In the genomic region with DNA sequence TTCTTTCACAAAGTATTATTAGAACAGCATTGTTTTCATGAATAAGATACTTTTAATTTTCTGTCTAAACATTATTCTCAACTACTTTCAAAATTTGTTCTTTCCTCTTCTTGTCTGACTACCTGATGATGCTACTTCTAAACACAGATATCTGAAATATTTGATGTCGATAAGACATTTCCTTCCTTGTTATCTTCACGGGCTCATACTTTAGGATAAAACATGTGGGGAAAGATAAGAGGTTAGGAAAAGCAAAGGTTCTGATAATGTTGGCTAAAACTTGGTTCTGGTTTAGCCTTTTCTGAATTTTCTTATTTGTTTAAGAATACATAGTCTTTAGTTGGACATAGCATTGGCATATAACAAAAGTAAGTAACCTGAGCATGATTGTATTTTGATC, we compare ENCODE assay signal across 15 mouse cellular contexts.
"Had no signal": no experiment of that assay in that cellular context is flagged by ENCODE, and none has a peak within 500 bp of the region (broad histone marks: within the 10 kb centered on the region; RNA-seq: fewer than 3 reads in every experiment).

No protein-coding gene starts in this region.

- H3K4me1 ChIP-seq: neural tube, embryonic 12.5 days; neural tube, embryonic 13.5 days; neural tube, embryonic 15.5 days; stomach, embryonic 15.5 days had no signal

- H3K9me3 ChIP-seq: neural tube, embryonic 12.5 days; neural tube, embryonic 13.5 days; neural tube, embryonic 15.5 days; stomach, embryonic 15.5 days had no signal

- H3K27ac ChIP-seq: neural tube, embryonic 12.5 days; neural tube, embryonic 13.5 days; neural tube, embryonic 15.5 days; stomach, embryonic 15.5 days; stomach, postnatal 0 days had no signal

- H3K36me3 ChIP-seq: neural tube, embryonic 12.5 days; neural tube, embryonic 13.5 days; neural tube, embryonic 15.5 days; stomach, embryonic 15.5 days had no signal

- H3K27me3 ChIP-seq: neural tube, embryonic 12.5 days; neural tube, embryonic 13.5 days; neural tube, embryonic 15.5 days; stomach, embryonic 15.5 days had no signal

- H3K4me3 ChIP-seq: neural tube, embryonic 12.5 days; neural tube, embryonic 13.5 days; neural tube, embryonic 15.5 days; stomach, embryonic 15.5 days had no signal

- H3K9ac ChIP-seq: neural tube, embryonic 12.5 days; neural tube, embryonic 13.5 days; neural tube, embryonic 15.5 days; stomach, embryonic 15.5 days had no signal

- DNase-seq: right cerebral cortex, adult 18-20 months; right cerebral cortex, postnatal 14 days; right cerebral cortex, postnatal 25 days; right cerebral cortex, postnatal 4 days; spleen, adult 18-20 months; thymus, adult 18-20 months; thymus, adult 2 months; thymus, postnatal 14 days; thymus, postnatal 25 days; thymus, postnatal 36 days had no signal
